Mouse (Mus musculus): ENCODE data around the gene Cmtm8.

Cmtm8 gene

GRCm38 (mm10) chr9:114844017-114844662 lies at the start of gene Cmtm8:
Cmtm8 (minus strand) TSS chr9:114844156.
- peak; percentile 91 for DNase-seq

- DNase-seq: no peak
Observed at GRCm38 (mm10) chr9:114892974-114893373, 49.0 kb upstream of the Cmtm8 start.

GRCm38 (mm10) chr9:114890377-114890776 lies 46.4 kb upstream of the Cmtm8 start:
- DNase-seq: no peak

- DNase-seq: no peak
Observed at GRCm38 (mm10) chr9:114888856-114889407, 45.0 kb upstream of the Cmtm8 start.

GRCm38 (mm10) chr9:114887699-114888098 lies 43.7 kb upstream of the Cmtm8 start:
- DNase-seq: peak; percentile 75

- peak; percentile 53 for DNase-seq
Observed at GRCm38 (mm10) chr9:114885991-114886662, 42.2 kb upstream of the Cmtm8 start.

GRCm38 (mm10) chr9:114885564-114885963 lies 41.6 kb upstream of the Cmtm8 start:
- no peak for DNase-seq

- no peak for DNase-seq
Observed at GRCm38 (mm10) chr9:114881977-114882376, 38.0 kb upstream of the Cmtm8 start.

GRCm38 (mm10) chr9:114855327-114855726 lies 11.4 kb upstream of the Cmtm8 start:
- DNase-seq: no peak

- no peak for DNase-seq
Observed at GRCm38 (mm10) chr9:114854686-114855085, 10.7 kb upstream of the Cmtm8 start.

- peak; percentile 56 for DNase-seq
Observed at GRCm38 (mm10) chr9:114853336-114853735, 9.4 kb upstream of the Cmtm8 start.

GRCm38 (mm10) chr9:114851419-114852190 lies 7.6 kb upstream of the Cmtm8 start:
- DNase-seq: peak; percentile 68

GRCm38 (mm10) chr9:114843634-114844016 lies 331 bp downstream of the Cmtm8 start:
- DNase-seq: peak; percentile 76

- peak; percentile 76 for DNase-seq
Observed at GRCm38 (mm10) chr9:114842886-114843285, 1.1 kb downstream of the Cmtm8 start.

GRCm38 (mm10) chr9:114842269-114842668 lies 1.7 kb downstream of the Cmtm8 start:
- peak; percentile 83 for DNase-seq

- peak; percentile 83 for DNase-seq
Observed at GRCm38 (mm10) chr9:114838870-114839269, 5.1 kb downstream of the Cmtm8 start.

- DNase-seq: no peak
Observed at GRCm38 (mm10) chr9:114831527-114831926, 12.4 kb downstream of the Cmtm8 start.

GRCm38 (mm10) chr9:114830351-114830750 lies 13.6 kb downstream of the Cmtm8 start:
- peak; percentile 12 for DNase-seq

- DNase-seq: peak; percentile 39
Observed at GRCm38 (mm10) chr9:114829669-114830068, 14.3 kb downstream of the Cmtm8 start.

GRCm38 (mm10) chr9:114828377-114828776 lies 15.6 kb downstream of the Cmtm8 start:
- no peak for DNase-seq

GRCm38 (mm10) chr9:114827242-114827852 lies 16.6 kb downstream of the Cmtm8 start:
- DNase-seq: no peak

GRCm38 (mm10) chr9:114824166-114824565 lies 19.8 kb downstream of the Cmtm8 start:
- DNase-seq: no peak
